Mouse (Mus musculus): ENCODE data around the gene Rps7.
A peak's percentile ranks its signal among the peaks of the same experiment; 100 is the strongest.

Gene Rps7

DNA sequence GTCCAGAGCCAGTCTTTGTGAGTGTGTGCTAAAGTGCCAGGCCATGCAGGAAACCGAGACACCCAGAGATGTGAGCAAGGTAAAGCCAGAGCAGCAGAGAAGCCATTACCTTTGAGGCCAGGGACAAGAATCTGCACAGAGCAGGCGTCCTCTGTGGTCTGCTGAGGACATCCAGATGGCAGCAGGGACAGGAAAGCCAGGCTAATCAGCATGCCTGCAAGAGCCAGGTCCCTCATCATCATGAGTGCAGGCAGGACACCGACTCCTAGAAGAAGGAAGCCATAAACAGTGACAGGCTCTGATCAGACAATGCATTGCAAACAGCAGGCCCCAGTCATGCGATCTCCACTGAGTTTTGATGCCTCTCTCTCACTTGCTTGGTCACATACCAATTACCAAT is 18.5 kb downstream of the Rps7 start:
- DNase-seq (ENCODE audit: low read depth) = no peak

DNA sequence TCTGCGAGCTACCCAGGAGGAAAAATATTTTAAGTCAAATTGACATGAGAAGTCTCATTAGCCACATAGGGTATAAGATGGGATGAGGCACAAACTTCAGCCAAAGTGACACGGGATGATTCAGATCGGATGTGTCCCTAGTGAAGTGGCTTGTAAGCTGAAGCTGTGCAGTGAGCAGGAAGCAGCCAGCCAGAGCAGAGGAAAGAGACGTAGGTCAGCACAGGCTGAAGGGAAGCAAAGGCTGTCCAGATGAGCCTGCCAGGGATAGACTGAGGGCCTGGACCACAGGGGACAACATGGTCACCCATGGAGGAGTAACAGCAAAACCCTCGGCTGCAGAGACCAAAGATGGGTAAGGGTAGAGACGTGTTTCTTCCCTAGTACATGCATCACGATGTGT is 21.4 kb downstream of the Rps7 start:
- no peak for DNase-seq (ENCODE audit: low read depth)

- DNase-seq (ENCODE audit: low read depth) = no peak
Observed at GRCm38 (mm10) chr12:28612391-28612790, 23.4 kb downstream of the Rps7 start.

- no peak for DNase-seq (ENCODE audit: low read depth)
Observed at GRCm38 (mm10) chr12:28607546-28608305, 28.0 kb downstream of the Rps7 start.

DNA sequence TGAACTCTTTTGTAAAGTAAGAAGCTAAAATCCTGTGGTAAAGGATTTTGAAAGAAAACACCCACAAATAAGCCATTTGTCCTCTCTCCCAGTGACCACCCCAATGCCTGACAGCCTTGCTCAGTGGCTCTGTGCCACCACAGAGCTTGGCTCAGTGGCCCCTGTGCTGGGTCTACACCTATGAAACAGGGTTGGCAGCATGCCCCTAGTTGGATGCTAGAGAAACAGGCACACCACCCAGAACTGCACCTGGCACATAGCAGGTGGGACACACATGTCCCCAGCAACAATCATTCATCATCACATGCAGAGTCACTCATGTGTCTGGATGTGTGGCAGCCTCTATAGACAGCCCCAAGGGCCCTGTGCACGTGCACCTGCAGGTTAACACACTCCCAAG is 32.3 kb downstream of the Rps7 start:
- no peak for DNase-seq (ENCODE audit: low read depth)

DNA sequence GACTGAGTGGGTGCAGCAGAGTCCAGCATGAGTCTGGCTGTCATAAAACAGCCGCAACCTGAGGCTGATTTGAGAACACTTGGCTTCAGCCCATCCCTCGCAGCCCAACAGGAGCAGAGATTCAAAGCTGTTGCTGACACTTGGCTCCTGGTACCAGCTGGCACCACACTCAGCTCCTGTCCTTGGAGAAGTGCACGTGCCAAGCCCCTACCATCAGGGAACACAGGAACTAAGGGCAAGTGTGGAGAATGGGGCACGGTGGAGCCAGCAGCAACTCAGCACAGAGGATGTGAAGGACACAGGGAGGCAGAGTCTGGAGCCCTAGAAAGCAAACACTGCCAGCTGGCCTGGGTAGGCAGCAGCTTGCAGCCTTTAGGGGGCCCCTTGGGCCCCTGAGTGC is 33.5 kb downstream of the Rps7 start:
- DNase-seq (ENCODE audit: low read depth) = no peak

DNA sequence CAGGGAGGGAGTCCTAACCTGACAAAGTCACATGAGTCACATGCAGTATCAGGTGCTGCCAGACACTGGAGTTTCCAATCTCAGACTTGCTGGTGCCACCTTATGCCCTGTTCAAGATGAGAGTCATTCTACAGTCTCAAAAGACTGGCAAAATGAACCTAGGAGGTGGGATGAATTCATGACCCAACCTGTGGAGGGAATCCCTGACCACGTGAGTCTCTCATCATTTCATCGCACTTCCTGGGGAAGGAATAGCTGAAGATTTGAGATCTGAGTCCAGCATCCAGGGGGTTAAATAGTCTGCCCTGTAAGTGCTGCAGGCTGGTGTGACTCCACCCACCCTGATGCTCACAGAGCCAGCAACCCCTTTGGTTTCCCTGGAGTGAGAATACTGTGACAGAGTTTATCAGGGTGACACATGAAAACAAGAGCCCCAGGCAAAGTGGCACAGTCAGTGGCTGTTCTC is 37.2 kb downstream of the Rps7 start:
- no peak for DNase-seq (ENCODE audit: low read depth)

- no peak for DNase-seq (ENCODE audit: low read depth)
Observed at GRCm38 (mm10) chr12:28598110-28598509, 37.6 kb downstream of the Rps7 start.

DNA sequence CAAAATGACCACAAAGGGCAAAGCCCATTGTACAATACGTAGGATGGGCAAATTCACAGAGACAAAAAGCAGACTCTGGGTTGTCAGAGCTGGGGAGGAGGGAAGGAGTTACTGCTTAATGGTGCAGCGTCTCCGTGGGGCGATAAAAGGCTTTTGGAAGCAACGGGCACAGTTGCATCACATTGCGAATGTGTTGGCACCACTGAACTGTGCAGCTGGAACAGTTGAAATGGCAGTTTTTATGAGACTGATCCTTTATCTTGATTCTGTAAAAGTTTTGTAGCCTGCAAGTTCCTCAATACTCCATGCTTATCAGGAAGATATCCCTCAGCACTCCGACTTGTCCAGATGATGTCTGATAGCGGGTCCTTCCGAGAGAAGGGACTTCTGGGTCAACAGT is 38.1 kb downstream of the Rps7 start:
- no peak for DNase-seq (ENCODE audit: low read depth)

DNA sequence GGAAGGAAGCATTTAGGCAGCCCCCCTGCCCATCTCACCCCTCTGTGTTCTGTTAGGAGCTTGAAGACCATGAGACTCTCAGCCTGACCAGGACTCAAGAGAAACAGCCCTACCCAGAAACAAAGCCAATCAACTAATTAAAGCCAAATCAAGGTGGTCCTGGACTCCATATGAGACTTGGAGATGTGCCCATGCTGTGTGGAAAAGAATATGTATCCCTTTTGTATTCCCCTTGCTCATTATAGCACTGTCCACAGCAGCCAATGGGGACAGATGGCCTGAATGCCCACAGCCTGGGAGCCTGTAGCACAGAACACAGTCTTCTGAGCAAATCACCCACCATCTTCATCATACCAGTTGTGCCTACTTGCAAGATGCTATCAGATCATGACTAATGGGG is 38.9 kb downstream of the Rps7 start:
- DNase-seq (ENCODE audit: low read depth) = no peak

DNA sequence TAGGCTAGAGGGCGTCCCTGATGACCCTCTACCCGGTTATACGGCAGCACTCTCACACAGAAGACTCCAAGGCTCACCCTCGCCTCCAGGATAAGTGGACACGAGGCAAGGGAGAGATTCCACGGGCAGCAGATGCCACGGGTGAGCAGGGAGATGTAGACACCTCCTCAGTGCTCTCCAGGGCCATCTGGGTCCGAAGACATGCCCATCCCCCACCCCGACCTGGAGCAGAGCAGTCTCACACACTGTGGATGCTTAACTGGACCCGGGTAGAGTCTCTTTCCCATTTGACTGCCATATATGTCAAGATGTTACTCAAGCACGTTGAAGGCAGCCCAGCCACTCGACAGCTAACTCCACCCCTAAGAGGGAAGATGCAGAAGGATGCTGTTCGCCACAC is 45.3 kb downstream of the Rps7 start:
- DNase-seq (ENCODE audit: low read depth) = no peak

DNA sequence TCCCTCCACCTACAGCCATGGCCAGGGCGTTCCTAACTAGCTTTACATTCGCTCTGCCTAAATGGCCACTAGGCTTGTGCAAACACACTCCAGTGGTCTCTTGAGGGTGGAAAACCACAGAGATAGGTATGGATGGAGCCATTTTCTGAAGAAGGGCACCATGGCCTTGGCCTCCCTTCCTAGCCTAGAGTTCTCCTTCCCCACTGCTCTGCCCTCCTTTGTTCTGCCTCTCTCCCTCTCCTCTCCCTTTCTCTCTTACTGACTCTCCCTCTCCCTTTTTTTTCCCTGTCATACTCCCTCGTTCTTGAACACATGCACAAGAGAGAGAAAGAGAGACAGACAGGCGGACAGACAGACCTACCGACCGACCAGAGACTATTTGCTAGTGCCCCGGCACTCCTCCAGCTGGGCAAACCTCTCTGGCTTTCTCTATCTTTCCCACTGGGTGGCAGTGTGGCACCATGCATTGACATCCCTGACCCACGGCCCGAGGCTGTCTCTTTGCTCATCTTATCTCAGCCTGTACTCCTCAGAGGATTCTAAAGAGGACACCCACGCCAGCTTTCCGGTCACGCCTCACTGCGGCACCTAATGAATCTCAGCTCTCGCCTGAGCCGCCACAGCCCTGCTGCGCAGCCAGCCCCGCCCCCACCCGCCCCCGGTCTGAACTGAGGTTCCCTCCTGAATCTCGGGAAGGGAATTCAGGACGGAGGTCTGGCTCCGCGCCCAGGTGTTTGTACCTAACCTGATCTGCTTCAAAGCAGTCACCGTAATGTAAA is 46.5 kb downstream of the Rps7 start:
- peak; percentile 71 for DNase-seq (ENCODE audit: low read depth)

DNA sequence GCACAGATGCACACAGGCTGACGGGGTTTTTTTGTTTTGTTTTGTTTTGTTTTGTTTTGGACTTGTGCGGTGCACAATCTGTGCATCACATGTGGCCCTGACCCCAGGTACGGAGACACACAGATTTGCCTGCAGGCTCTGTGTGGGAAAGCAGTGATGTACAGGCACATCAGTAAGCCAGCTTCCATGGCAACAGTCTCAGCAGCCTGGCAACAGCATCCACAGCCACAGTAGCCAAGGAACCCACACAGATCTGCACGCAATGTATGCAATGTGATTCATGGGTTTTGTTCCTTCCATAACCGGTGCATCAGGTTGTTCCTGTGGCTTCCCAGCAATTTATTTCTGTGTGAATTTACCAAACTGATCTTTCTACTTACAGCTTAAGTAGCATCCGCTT is 47.8 kb downstream of the Rps7 start:
- DNase-seq (ENCODE audit: low read depth) = no peak

DNA sequence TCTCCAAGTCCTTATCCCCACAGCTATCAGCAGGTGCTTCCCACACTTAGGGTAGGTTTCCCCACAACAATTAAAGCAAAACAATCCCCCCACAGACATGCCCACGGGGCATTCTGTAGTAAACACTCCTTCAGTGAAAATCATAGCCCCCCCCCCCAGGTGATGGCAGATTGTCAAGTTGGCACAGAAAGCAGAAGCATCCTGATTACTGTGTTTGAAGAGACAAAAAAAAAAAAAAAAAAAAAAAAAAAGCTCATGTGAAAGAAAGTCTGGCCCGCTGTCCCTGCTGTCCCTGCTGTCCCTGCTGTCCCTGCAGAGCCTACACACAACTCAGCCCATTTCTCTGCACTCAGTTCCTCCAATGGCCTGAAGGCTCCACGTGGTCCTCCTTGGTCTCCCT is 51.7 kb downstream of the Rps7 start:
- DNase-seq (ENCODE audit: low read depth) = no peak

- DNase-seq (ENCODE audit: low read depth) = no peak
Observed at GRCm38 (mm10) chr12:28582423-28582822, 53.3 kb downstream of the Rps7 start, which contains the start of gene Allc. Gene Allc, minus strand, starts transcription at chr12:28582523.

All from induced T-regulatory cell, adult 2 months (primary cell).